Mouse (Mus musculus) neural tube, embryonic 13.5 days (tissue): ENCODE measurements around the gene Alpl. TPM values are rescaled to one million over a fixed set of nuclear protein-coding genes. Genes with fewer than 3 reads are reported as not detected.
A peak's percentile ranks its signal among the peaks of the same experiment; 100 is the strongest.

Source experiments
- ATAC-seq: fragments of 200-750 bp; cut with Nextera tagmentation; 2 replicates; pipeline ENCODE4 v1.8.0; 2017; ENCODE audit warnings: low read depth, mild to moderate bottlenecking, moderate TSS enrichment, moderate library complexity
- H3K27ac ChIP-seq: fragments of 300-500 bp; sonication (generic); replicated peaks from 2 replicates; pipeline ENCODE4 v1.5.1; 2015; ENCODE audit warnings: moderate library complexity, mild to moderate bottlenecking, inconsistent platforms
- H3K27me3 ChIP-seq: fragments of 300-500 bp; sonication (generic); 2 replicates; pipeline ENCODE4 v1.6.1; 2015; ENCODE audit warnings: mild to moderate bottlenecking, inconsistent platforms
- H3K36me3 ChIP-seq: fragments of 300-500 bp; sonication (generic); 2 replicates; pipeline ENCODE4 v1.6.1; 2015; ENCODE audit warnings: mild to moderate bottlenecking, inconsistent platforms
- H3K4me1 ChIP-seq: fragments of 300-500 bp; sonication (generic); replicated peaks from 2 replicates; pipeline ENCODE4 v1.6.1; 2015; ENCODE audit warnings: inconsistent platforms
- H3K4me2 ChIP-seq: fragments of 300-500 bp; sonication (generic); 2 replicates; pipeline ENCODE4 v1.6.1; 2015; ENCODE audit warnings: inconsistent platforms, mild to moderate bottlenecking, moderate library complexity
- H3K4me3 ChIP-seq: fragments of 300-500 bp; sonication (generic); 2 replicates; pipeline ENCODE4 v1.5.1; 2015; ENCODE audit warnings: mild to moderate bottlenecking, inconsistent platforms
- H3K9ac ChIP-seq: fragments of 300-500 bp; sonication (generic); 2 replicates; pipeline ENCODE4 v1.6.1; 2015; ENCODE audit warnings: moderate library complexity, mild to moderate bottlenecking, inconsistent platforms
- H3K9me3 ChIP-seq: fragments of 300-500 bp; sonication (generic); 2 replicates; pipeline ENCODE4 v1.6.1; 2016; ENCODE audit warnings: inconsistent platforms
- WGBS: fragments of 180-500 bp; shearing (Covaris S2); methylation state at CpG from one replicate; pipeline ENCODE4 v1.1.7; 2015; 5-methylcytosine and 5-hydroxymethylcytosine counted together
- polyA plus RNA-seq: library from polyadenylated mRNA; unstranded; fragments of >200 nt; fragmentation: Nextera tagmentation; extraction: Ambion mirVana; gene quantifications from 2 replicates; pipeline ENCODE4 v1.2.1, GENCODE M21; 2015

Alpl gene
- polyA plus RNA-seq, 1 experiment from 2014 or later: 7.7 TPM

DNA sequence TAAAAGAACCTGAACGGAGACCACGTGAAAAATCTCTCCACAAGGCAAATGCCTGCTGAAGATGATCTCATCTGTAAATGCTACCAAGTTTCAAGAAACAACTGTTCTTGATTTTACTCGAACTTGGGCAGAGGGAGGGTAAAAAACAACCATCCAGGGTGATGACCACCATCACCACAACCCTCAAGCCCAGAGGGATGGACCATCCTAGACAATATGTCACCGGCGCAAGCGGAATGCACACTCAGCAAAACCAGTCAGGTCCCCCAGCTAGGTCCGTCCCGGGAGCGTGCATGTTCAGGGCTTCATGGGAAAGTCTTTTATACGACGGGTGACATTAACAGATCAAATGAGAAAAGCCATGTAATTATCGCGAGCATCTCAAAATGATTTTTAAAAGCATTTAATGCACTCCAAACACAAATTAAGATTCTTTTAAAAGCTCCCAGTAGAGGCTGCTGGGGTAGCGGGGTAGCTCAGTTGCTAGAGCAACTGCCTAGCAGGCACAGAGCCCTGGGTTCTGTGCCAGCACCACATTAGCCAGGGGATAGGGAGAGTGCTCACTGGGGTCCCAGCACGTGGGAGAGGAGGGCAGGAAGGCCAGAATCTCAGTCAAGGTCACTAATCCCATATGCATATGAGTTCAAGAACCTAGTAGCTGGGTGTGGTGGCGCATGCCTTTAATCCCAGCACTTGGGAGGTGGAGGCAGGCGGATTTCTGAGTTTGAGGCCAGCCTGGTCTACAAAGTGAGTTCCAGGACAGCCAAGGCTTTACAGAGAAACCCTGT is 17.6 kb downstream of the Alpl start:
- Histone ChIP-seq H3K4me3 (no peak overlapping the region), H3K4me1 (peaks cover 17% of the 10 kb centered on the region), H3K36me3 (no peaks in the 10 kb centered on the region), H3K27me3 (no peaks in the 10 kb centered on the region), H3K9me3 (no peaks in the 10 kb centered on the region), H3K27ac (no peak overlapping the region), H3K4me2 (no peak overlapping the region), H3K9ac (no peak overlapping the region)
- WGBS: 73% methylated on average over 17 of the region's 17 CpGs
- ATAC-seq: no peak

DNA sequence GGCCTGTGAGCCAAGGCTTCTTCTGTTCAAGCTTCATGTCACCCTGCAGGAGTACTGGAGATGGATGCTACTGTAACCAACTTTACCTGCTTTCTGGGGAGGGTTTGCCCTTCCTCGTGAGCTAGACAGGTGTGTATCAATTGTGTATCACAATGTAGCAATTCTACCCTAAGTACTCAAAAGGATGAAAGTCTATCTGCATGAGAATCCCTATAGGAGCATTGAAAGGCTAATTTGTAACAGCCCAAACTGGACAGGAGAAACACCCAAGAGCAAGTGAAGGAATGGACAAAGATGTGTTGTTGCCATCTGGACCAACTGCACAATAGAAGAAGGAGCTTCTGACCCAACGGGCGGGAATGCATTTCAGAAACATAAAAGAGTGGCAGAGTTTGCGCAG is 18.3 kb downstream of the Alpl start:
- no peak overlapping the region for H3K9ac ChIP-seq
- H3K4me1 ChIP-seq: peaks cover 21% of the 10 kb centered on the region
- H3K9me3 ChIP-seq: no peaks in the 10 kb centered on the region
- H3K4me3 ChIP-seq: no peak overlapping the region
- no peak overlapping the region for H3K4me2 ChIP-seq
- no peak for ATAC-seq
- no peak overlapping the region for H3K27ac ChIP-seq
- no peaks in the 10 kb centered on the region for H3K27me3 ChIP-seq
- H3K36me3 ChIP-seq: no peaks in the 10 kb centered on the region
- 92% methylated on average over 4 of the region's 4 CpGs for WGBS

DNA sequence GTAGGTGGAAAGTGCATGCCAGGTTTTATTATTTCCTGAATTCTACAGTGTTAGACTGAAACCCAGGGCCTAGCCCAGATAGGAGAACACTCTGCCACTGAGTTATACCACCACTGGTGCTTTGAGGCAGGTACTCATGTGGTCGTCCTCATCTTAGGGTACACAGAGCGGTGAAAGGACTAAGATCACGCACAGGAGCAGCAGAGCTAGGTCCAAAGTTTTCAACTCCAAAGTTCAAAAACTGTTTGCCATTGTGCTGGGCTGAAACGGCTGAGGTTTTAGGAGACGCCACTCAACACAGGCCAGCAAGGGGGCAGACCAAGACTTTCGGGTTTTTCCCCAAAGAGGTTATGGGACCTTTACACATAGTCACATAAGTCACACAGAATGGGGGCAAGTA is 21.7 kb downstream of the Alpl start:
- no peaks in the 10 kb centered on the region for H3K27me3 ChIP-seq
- no peak overlapping the region for H3K4me2 ChIP-seq
- no peaks in the 10 kb centered on the region for H3K36me3 ChIP-seq
- H3K27ac ChIP-seq: no peak overlapping the region
- H3K9me3 ChIP-seq: no peaks in the 10 kb centered on the region
- ATAC-seq: no peak
- no peak overlapping the region for H3K4me3 ChIP-seq
- peaks cover 29% of the 10 kb centered on the region for H3K4me1 ChIP-seq
- no peak overlapping the region for H3K9ac ChIP-seq
- 81% methylated on average over 6 of the region's 6 CpGs for WGBS

DNA sequence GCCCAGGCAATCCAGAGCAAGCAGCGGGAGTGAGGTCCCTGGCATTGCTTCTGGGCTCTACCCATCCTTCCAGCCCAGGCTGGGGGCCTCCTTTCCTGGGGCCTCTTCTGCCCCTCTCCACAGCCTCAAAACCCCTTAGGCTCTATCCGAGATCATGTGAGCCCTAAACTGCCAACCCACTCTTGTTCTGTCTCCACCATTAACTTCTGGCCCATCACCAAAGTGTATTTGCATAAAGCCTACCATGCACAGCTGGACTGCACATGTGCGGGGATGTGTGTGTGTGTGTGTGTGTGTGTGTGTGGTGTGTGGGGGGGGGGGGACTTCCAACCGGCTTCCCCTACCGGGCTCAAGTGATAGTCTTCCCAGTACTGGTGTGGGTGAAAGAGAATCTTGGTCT is 22.2 kb downstream of the Alpl start:
- WGBS: 40% methylated on average over 5 of the region's 5 CpGs
- H3K9ac ChIP-seq: no peak overlapping the region
- no peaks in the 10 kb centered on the region for H3K9me3 ChIP-seq
- no peak overlapping the region for H3K4me2 ChIP-seq
- peaks cover 31% of the 10 kb centered on the region for H3K4me1 ChIP-seq
- H3K27me3 ChIP-seq: no peaks in the 10 kb centered on the region
- no peaks in the 10 kb centered on the region for H3K36me3 ChIP-seq
- ATAC-seq: 0 out of 2 replicates have a peak, but pooled peaks have one; percentile 34
- H3K4me3 ChIP-seq: no peak overlapping the region
- H3K27ac ChIP-seq: peak overlapping the region; percentile 34; the same call in 1 of the 2 replicates

DNA sequence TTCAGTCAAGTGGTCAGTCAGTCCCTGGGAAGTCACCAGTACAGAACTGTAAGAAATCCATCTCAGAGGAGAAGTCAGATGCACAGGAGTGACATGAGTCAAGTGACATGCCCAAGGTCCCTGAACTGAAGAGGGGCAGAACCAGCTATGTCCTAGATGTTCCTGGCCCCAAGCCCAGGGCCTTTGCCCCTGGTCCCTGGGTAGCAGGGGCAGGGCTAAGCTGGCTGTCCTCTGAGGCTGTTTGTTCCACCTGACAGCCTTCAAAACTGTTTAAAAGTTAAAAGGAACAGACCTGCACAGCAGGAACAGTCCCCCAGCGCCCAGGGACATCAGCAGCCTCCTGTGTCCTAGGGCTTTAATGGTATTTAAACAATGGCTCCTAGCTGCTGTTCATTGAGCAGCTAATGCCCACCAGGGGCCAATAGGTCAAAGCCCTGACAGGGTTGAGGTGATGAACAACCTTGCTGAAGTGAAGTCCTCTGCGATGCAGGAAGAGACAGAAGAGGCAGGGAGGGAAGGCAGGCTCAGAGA is 22.8 kb downstream of the Alpl start:
- 2% methylated on average over 2 of the region's 2 CpGs for WGBS
- 0 out of 2 replicates have a peak, but pooled peaks have one; percentile 14 for ATAC-seq
- Histone ChIP-seq H3K9me3 (no peaks in the 10 kb centered on the region), H3K27me3 (no peaks in the 10 kb centered on the region), H3K4me3 (no peak overlapping the region), H3K27ac (peak overlapping the region; percentile 34; the same call in 1 of the 2 replicates), H3K4me1 (peaks cover 29% of the 10 kb centered on the region), H3K36me3 (no peaks in the 10 kb centered on the region), H3K4me2 (no peak overlapping the region), H3K9ac (no peak overlapping the region)

DNA sequence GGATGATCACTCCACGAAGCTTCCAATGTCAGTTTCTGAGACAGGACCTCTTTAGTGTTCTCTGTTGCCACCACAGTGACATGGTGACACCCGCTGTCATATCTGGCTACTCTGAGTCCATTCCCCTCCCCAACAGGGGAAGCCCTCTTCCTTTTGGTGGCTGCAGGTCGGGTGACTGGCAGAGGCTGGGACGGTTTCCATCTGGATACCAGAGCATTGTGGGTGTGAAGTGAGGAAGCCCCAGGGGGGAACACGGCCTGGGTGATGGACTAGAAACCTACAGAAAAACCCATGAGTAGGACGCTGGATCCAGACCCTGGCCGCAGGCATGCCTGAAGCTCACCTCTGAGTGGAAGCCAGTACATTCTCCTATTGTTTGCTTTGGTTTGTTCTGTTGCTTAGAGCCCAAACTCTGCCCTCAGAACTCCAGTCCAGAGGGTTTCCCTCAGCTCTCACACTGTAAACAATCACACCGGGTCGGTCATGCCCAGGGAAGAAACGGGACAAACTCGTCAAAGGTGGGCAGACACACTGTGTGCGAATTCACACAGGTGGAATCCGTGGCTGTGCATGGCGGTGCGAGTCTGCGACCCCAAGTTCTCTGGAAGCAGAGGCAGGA is 23.6 kb downstream of the Alpl start:
- H3K27me3 ChIP-seq: no peaks in the 10 kb centered on the region
- peaks cover 33% of the 10 kb centered on the region for H3K4me1 ChIP-seq
- no peak overlapping the region for H3K27ac ChIP-seq
- no peak overlapping the region for H3K9ac ChIP-seq
- WGBS: 87% methylated on average over 16 of the region's 16 CpGs
- no peak overlapping the region for H3K4me3 ChIP-seq
- H3K9me3 ChIP-seq: no peaks in the 10 kb centered on the region
- H3K4me2 ChIP-seq: no peak overlapping the region
- no peak for ATAC-seq
- no peaks in the 10 kb centered on the region for H3K36me3 ChIP-seq

DNA sequence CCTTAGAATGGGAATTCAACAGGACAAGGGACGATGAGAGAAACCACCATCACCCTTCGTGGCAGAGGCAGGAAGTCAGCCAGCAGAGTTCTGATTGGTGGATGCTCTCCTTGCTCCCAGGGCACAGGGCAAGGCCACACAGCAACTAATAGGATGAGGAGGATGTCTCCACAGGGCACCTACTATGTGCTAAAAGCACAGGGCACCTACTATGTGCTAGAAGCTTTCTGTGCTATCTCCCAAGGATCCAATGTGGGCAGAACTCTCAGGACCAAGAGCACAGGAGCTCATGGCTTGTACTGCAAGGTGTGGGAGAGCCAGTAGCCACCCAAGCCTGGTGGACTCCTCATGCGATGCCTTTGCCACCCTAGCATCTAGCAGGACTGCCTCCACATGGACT is 24.4 kb downstream of the Alpl start:
- Histone ChIP-seq H3K4me3 (no peak overlapping the region), H3K27ac (no peak overlapping the region), H3K4me1 (peaks cover 33% of the 10 kb centered on the region), H3K27me3 (no peaks in the 10 kb centered on the region), H3K36me3 (no peaks in the 10 kb centered on the region), H3K4me2 (no peak overlapping the region), H3K9me3 (no peaks in the 10 kb centered on the region), H3K9ac (no peak overlapping the region)
- 81% methylated on average over 3 of the region's 3 CpGs for WGBS
- no peak for ATAC-seq

DNA sequence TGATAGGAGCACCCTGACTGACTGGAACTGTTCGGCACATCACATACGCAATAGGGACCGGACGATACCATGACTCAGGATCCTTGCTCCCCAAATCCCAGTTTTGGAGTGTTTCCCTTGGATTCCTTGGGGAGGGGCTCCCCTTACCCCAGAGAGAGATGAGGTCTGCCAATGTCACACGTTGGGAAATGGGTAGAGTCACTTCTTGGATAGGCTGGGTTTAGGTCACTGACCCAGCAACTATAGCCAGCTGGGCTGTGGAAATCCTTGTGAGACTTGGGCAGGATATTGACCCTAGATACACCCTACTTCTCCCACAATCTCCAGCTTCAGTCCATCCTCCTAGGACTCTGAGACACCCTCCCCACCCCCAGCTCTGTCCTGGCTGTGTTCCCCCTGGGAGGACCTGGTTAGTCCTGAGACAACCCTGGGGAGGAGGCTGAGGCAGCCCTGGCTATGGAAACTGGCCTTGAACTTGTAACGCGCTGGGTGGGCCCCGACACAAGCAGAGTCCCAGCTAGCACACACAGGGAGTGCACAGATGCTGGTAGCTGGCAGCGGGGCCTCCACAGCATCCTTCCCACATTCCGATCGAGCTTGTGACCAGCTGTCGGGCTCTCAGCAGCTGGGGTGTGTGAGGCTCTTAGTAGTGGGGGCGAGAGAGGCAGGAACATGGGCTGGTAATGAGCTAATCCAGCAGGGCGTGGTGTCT is 25.1 kb downstream of the Alpl start:
- H3K9ac ChIP-seq: no peak overlapping the region
- ATAC-seq: no peak
- no peak overlapping the region for H3K4me2 ChIP-seq
- no peak overlapping the region for H3K27ac ChIP-seq
- WGBS: 69% methylated on average over 14 of the region's 14 CpGs
- H3K36me3 ChIP-seq: no peaks in the 10 kb centered on the region
- no peaks in the 10 kb centered on the region for H3K27me3 ChIP-seq
- H3K4me3 ChIP-seq: no peak overlapping the region
- H3K4me1 ChIP-seq: peaks cover 37% of the 10 kb centered on the region
- H3K9me3 ChIP-seq: no peaks in the 10 kb centered on the region

DNA sequence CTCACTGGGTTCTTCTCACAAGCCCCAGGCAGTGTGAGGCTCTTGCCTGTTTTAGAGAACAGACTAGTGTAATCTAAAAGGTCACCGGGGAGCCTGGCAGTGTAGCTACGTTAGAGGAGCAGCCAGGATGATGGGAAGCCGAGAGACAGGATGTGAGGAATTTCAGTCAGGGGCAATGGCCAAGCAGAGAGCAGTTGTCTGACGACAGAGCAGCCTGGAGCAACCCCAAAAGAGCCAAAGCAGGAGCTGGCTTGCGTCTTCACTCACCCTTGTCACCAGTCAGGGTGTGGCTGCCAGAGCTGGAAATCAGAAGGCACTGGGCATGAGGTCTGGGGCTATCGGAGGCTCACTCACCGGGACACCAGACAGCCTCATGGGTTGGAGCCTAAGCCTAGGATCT is 26.5 kb downstream of the Alpl start:
- ATAC-seq: no peak
- Histone ChIP-seq H3K4me2 (no peak overlapping the region), H3K27me3 (no peaks in the 10 kb centered on the region), H3K27ac (no peak overlapping the region), H3K9me3 (no peaks in the 10 kb centered on the region), H3K9ac (no peak overlapping the region), H3K36me3 (no peaks in the 10 kb centered on the region), H3K4me3 (no peak overlapping the region), H3K4me1 (peaks cover 52% of the 10 kb centered on the region)
- WGBS: 59% methylated on average over 7 of the region's 7 CpGs

DNA sequence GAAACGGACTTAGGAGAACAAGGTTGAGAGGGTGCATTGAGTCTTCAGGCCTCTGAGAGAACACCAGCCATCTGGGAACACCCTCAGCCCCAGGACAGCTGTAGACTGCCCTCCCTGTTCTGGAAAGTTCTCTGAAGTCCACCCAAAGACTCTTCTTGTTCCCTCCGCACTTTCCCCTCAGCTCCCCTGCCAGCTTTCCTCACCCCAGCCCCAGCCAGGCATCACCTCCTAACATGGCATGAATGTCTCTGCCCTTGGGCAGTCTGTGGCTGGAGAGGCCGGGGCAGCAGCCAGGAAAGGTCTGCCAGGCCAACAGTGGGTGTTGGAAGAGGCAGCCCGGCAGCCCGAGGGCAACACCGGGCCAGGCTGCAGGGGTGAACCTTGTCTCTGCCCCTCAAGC is 27.4 kb downstream of the Alpl start:
- Histone ChIP-seq H3K4me3 (no peak overlapping the region), H3K4me1 (peaks cover 52% of the 10 kb centered on the region), H3K27ac (no peak overlapping the region), H3K4me2 (no peak overlapping the region), H3K9ac (no peak overlapping the region), H3K9me3 (no peaks in the 10 kb centered on the region), H3K27me3 (no peaks in the 10 kb centered on the region), H3K36me3 (no peaks in the 10 kb centered on the region)
- 82% methylated on average over 6 of the region's 6 CpGs for WGBS
- no peak for ATAC-seq

DNA sequence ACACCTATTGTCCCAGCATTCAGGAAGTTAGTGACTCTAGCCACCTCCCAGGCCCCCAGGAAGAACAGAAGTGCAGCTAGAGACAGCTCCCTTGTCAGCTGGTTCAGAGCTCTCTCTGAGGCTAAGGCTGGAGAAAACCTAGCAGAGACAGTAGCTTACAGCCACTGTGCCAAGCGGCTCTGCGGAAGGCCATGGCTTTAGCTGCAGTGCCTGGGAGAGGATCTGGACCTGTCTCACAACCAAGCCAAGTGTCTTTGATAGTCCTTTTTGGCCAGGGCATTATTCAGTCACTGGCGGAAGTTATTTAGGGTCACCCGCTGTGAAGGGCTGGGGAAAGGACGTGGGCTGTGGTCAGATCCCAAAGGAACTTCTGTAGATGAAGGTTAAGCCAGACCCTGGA is 27.8 kb downstream of the Alpl start:
- Histone ChIP-seq H3K27ac (no peak overlapping the region), H3K9ac (no peak overlapping the region), H3K9me3 (no peaks in the 10 kb centered on the region), H3K4me1 (peaks cover 47% of the 10 kb centered on the region), H3K27me3 (no peaks in the 10 kb centered on the region), H3K4me3 (no peak overlapping the region), H3K4me2 (no peak overlapping the region), H3K36me3 (no peaks in the 10 kb centered on the region)
- no peak for ATAC-seq
- WGBS: 61% methylated on average over 5 of the region's 5 CpGs

DNA sequence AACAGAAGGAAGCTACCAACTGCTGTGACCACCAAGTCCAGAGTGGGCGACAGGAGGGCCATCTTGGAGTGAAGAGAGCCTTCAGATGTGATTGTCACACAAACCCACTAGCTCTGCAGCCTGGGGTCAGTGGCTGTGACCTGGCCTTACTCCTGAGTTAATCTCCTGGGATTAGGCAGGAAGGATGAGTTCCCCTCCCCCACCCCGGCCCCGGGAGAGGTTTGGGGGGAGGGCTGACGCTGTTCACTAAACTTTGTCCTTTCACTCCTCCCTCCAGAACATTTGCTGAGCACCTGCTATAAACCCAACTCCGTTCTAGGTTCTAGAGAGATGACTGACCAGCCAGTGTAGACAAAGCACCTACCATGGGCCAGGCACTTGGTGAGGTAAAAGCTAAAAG is 29.8 kb downstream of the Alpl start:
- Histone ChIP-seq H3K27me3 (no peaks in the 10 kb centered on the region), H3K4me1 (peaks cover 41% of the 10 kb centered on the region), H3K4me2 (no peak overlapping the region), H3K9ac (no peak overlapping the region), H3K36me3 (no peaks in the 10 kb centered on the region), H3K27ac (peak overlapping the region; percentile 84), H3K4me3 (no peak overlapping the region), H3K9me3 (no peaks in the 10 kb centered on the region)
- 45% methylated on average over 5 of the region's 5 CpGs for WGBS
- no peak for ATAC-seq
